Mouse (Mus musculus): ENCODE measurements around the gene Brd7.

GRCm38 (mm10) chr8:88387874-88388273, 25.9 kb upstream of the Brd7 start:
- no peak for TF ChIP-seq CTCF (IDR thresholded peaks at IDR 0.05; ENCODE audit: extremely low read depth, insufficient read length, insufficient replicate concordance, low read depth, low read length)
- TF ChIP-seq POLR2A (IDR thresholded peaks at IDR 0.05; ENCODE audit: low read depth, low read length): no peak
